Mouse (Mus musculus): ENCODE data around the gene Pde8a. TPM values are rescaled to one million over a fixed set of nuclear protein-coding genes. Genes with fewer than 3 reads are reported as not detected.
"Not testable (repeated sequence)": the region's sequence is repeated elsewhere in the genome, so short reads cannot be mapped to it uniquely, and the experiment has no call there.

Pde8a gene
- polyA plus RNA-seq, 1 experiment from 2014 or later: 4.1 TPM

DNA sequence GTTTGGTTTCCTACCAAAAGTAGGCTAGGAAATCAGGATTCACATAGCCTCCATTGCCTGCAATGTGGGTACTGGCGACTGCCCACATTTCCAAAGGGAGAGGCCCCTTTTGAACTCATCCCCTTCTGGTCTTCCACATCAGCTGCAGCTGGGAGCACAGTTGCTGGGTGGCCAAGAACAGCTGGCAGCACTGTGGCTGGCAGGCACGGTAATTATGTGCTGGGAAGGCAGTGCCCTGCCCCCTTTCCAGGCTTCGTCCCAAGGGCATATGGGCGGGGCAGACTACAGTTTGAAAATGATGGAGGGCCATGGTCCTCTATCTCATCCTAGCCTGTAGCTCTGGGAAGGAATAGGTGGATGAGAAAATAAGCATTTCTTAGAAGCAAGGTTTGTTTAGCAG is 14.9 kb upstream of the Pde8a start:
- ATAC-seq (replicated peaks; ENCODE audit: insufficient number of reproducible peaks, low FRiP score, low TSS enrichment, low read depth) (no peak), DNase-seq (ENCODE audit: low spot score) (peak; percentile 33)
- WGBS: 24% methylated on average over 4 of the region's 4 CpGs

GRCm38 (mm10) chr7:81199109-81199508 is 14.3 kb upstream of the Pde8a start:
- Histone ChIP-seq H3K4me3 (ENCODE audit: low read depth, low read length) (no peak overlapping the region), H3K27me3 (ENCODE audit: control insufficient read depth, insufficient read depth, low read length) (no peaks in the 10 kb centered on the region), H3K36me3 (replicated peaks; ENCODE audit: control insufficient read depth, insufficient read depth, low read depth, low read length) (no peaks in the 10 kb centered on the region), H3K27ac (replicated peaks; ENCODE audit: low read depth, low read length) (no peak overlapping the region), H3K4me2 (ENCODE audit: low read depth, low read length) (no peak overlapping the region), H3K9ac (replicated peaks; ENCODE audit: low read length) (no peak overlapping the region), H3K4me1 (ENCODE audit: control insufficient read depth, insufficient read depth, low read length) (peaks cover 2% of the 10 kb centered on the region; the same call in 1 of the 2 replicates), H3K9me3 (replicated peaks; ENCODE audit: control insufficient read depth, low read length) (no peaks in the 10 kb centered on the region)
- DNase-seq (ENCODE audit: low spot score): no peak
- ATAC-seq (replicated peaks; ENCODE audit: insufficient number of reproducible peaks, low FRiP score, low TSS enrichment, low read depth): no peak
- 61% methylated on average over 5 of the region's 5 CpGs for WGBS

More for the DNA sequence above, 14.9 kb upstream of the Pde8a start:
- Histone ChIP-seq H3K36me3 (replicated peaks; ENCODE audit: control insufficient read depth, insufficient read depth, low read depth, low read length) (no peaks in the 10 kb centered on the region), H3K4me3 (ENCODE audit: low read depth, low read length) (no peak overlapping the region), H3K27ac (replicated peaks; ENCODE audit: low read depth, low read length) (no peak overlapping the region), H3K4me2 (ENCODE audit: low read depth, low read length) (no peak overlapping the region), H3K9me3 (replicated peaks; ENCODE audit: control insufficient read depth, low read length) (no peaks in the 10 kb centered on the region), H3K9ac (replicated peaks; ENCODE audit: low read length) (no peak overlapping the region), H3K4me1 (ENCODE audit: control insufficient read depth, insufficient read depth, low read length) (peaks cover 2% of the 10 kb centered on the region; the same call in 1 of the 2 replicates), H3K27me3 (ENCODE audit: control insufficient read depth, insufficient read depth, low read length) (no peaks in the 10 kb centered on the region)

DNA sequence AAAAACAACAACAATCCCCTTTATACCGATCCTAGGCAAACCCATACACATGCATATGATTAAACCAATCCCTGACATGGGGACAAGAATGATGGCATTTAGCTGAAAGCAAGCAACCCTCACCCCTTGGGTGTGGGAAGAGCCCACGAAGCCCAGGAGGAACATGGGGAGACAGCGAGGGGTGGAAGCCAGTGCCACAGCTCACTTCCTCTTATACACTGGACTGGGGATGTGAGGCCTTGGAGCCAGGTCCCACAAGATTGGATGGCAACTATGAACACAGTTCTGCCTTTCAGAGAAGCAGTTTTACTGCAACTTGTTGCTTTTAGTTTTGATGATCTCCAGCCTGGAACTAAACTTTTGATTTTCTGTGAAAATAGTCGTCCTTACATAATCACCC is 13.6 kb upstream of the Pde8a start:
- ATAC-seq (replicated peaks; ENCODE audit: insufficient number of reproducible peaks, low FRiP score, low TSS enrichment, low read depth) (no peak), DNase-seq (ENCODE audit: low spot score) (no peak)
- H3K4me2 ChIP-seq (ENCODE audit: low read depth, low read length): no peak overlapping the region
- no peaks in the 10 kb centered on the region for H3K27me3 ChIP-seq (ENCODE audit: control insufficient read depth, insufficient read depth, low read length)
- H3K9me3 ChIP-seq (replicated peaks; ENCODE audit: control insufficient read depth, low read length): no peaks in the 10 kb centered on the region
- WGBS: 69% methylated on average over 4 of the region's 4 CpGs
- H3K4me1 ChIP-seq (ENCODE audit: control insufficient read depth, insufficient read depth, low read length): peaks cover 2% of the 10 kb centered on the region; the same call in 1 of the 2 replicates
- no peak overlapping the region for H3K4me3 ChIP-seq (ENCODE audit: low read depth, low read length)
- no peak overlapping the region for H3K9ac ChIP-seq (replicated peaks; ENCODE audit: low read length)
- no peak overlapping the region for H3K27ac ChIP-seq (replicated peaks; ENCODE audit: low read depth, low read length)
- H3K36me3 ChIP-seq (replicated peaks; ENCODE audit: control insufficient read depth, insufficient read depth, low read depth, low read length): no peaks in the 10 kb centered on the region

- H3K27ac ChIP-seq (replicated peaks; ENCODE audit: low read depth, low read length): no peak overlapping the region
- no peak overlapping the region for H3K4me3 ChIP-seq (ENCODE audit: low read depth, low read length)
- H3K27me3 ChIP-seq (ENCODE audit: control insufficient read depth, insufficient read depth, low read length): no peaks in the 10 kb centered on the region
- H3K4me1 ChIP-seq (ENCODE audit: control insufficient read depth, insufficient read depth, low read length): peaks cover 2% of the 10 kb centered on the region; the same call in 1 of the 2 replicates
- H3K4me2 ChIP-seq (ENCODE audit: low read depth, low read length): no peak overlapping the region
- DNase-seq (ENCODE audit: low spot score) (peak; percentile 34), ATAC-seq (replicated peaks; ENCODE audit: insufficient number of reproducible peaks, low FRiP score, low TSS enrichment, low read depth) (no peak)
- WGBS: 39% methylated on average over 5 of the region's 5 CpGs
- H3K9me3 ChIP-seq (replicated peaks; ENCODE audit: control insufficient read depth, low read length): no peaks in the 10 kb centered on the region
- no peak overlapping the region for H3K9ac ChIP-seq (replicated peaks; ENCODE audit: low read length)
- H3K36me3 ChIP-seq (replicated peaks; ENCODE audit: control insufficient read depth, insufficient read depth, low read depth, low read length): no peaks in the 10 kb centered on the region
Observed at GRCm38 (mm10) chr7:81202389-81202788, 11.0 kb upstream of the Pde8a start.

DNA sequence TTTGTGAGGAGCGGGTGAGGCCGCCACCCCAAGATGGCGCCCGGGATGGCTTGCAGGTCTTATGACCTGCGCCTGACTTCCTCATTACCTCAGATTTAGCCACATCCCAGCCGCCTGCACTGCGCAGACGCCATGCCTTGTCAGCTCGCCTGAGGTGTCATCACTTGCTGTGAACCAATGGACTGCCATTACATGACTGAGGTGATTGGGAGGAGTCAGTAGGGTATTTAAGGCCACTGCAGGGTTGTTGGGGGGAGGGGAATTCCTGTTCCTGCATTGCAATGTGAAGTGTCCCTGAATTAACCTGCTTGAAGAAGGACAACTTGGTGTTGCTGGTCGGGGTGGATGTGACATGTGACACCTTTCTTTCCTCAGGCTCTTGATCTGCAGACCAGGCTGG is 9.8 kb upstream of the Pde8a start:
- not testable (repeated sequence) for H3K4me2 ChIP-seq (ENCODE audit: low read depth, low read length); H3K27me3 ChIP-seq (ENCODE audit: control insufficient read depth, insufficient read depth, low read length); H3K9me3 ChIP-seq (replicated peaks; ENCODE audit: control insufficient read depth, low read length); H3K4me3 ChIP-seq (ENCODE audit: low read depth, low read length); H3K4me1 ChIP-seq (ENCODE audit: control insufficient read depth, insufficient read depth, low read length); H3K27ac ChIP-seq (replicated peaks; ENCODE audit: low read depth, low read length); ATAC-seq (replicated peaks; ENCODE audit: insufficient number of reproducible peaks, low FRiP score, low TSS enrichment, low read depth); H3K9ac ChIP-seq (replicated peaks; ENCODE audit: low read length); H3K36me3 ChIP-seq (replicated peaks; ENCODE audit: control insufficient read depth, insufficient read depth, low read depth, low read length); DNase-seq (ENCODE audit: low spot score)
- WGBS: 87% methylated on average over 10 of the region's 10 CpGs

- Histone ChIP-seq H3K4me2 (ENCODE audit: low read depth, low read length) (no peak overlapping the region), H3K4me1 (ENCODE audit: control insufficient read depth, insufficient read depth, low read length) (peaks cover 7% of the 10 kb centered on the region), H3K27me3 (ENCODE audit: control insufficient read depth, insufficient read depth, low read length) (peaks cover 23% of the 10 kb centered on the region), H3K36me3 (replicated peaks; ENCODE audit: control insufficient read depth, insufficient read depth, low read depth, low read length) (no peaks in the 10 kb centered on the region), H3K4me3 (ENCODE audit: low read depth, low read length) (no peak overlapping the region), H3K9ac (replicated peaks; ENCODE audit: low read length) (no peak overlapping the region), H3K9me3 (replicated peaks; ENCODE audit: control insufficient read depth, low read length) (no peaks in the 10 kb centered on the region), H3K27ac (replicated peaks; ENCODE audit: low read depth, low read length) (no peak overlapping the region)
- DNase-seq (ENCODE audit: low spot score) (peak; percentile 69), ATAC-seq (replicated peaks; ENCODE audit: insufficient number of reproducible peaks, low FRiP score, low TSS enrichment, low read depth) (no peak)
- 20% methylated on average over 6 of the region's 6 CpGs for WGBS
Observed at GRCm38 (mm10) chr7:81208944-81209343, 4.5 kb upstream of the Pde8a start.

DNA sequence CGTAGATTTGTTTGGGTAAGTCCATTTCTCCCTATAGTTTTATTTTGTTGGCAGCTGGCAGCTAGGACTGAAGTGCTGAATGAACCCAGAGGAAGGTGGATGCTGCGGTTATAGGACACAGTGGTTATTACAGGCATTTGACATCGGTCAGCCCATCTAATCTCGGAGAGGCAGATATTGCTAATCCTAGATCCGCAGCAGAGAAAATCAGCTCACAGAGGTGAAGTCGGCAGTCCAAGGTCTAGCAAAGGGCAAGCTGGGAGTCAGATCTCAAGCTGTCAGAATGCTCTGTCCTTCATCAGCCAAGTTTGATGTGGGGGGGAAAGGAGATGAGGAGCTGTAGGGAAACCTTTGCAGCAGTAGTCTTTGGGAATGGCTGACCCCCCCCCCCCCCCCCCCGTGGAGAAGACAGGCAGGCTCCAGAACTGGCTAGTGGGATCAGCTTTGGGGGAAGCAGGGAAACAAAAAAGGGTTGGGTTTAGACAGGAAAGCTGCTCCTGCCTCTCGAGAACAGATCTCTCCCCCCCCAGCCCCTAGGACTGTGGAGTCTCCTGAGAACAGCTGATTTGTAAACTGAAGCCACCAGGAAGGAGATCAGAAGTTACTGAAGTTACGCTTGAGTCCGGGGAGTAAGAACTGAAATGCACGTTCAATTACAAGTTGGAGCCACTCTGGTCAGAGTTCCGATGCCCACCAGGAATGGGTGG is 3.3 kb upstream of the Pde8a start:
- Histone ChIP-seq H3K4me3 (ENCODE audit: low read depth, low read length) (no peak overlapping the region), H3K27ac (replicated peaks; ENCODE audit: low read depth, low read length) (no peak overlapping the region), H3K4me1 (ENCODE audit: control insufficient read depth, insufficient read depth, low read length) (peaks cover 9% of the 10 kb centered on the region), H3K9ac (replicated peaks; ENCODE audit: low read length) (no peak overlapping the region), H3K4me2 (ENCODE audit: low read depth, low read length) (no peak overlapping the region), H3K9me3 (replicated peaks; ENCODE audit: control insufficient read depth, low read length) (no peaks in the 10 kb centered on the region), H3K36me3 (replicated peaks; ENCODE audit: control insufficient read depth, insufficient read depth, low read depth, low read length) (no peaks in the 10 kb centered on the region), H3K27me3 (ENCODE audit: control insufficient read depth, insufficient read depth, low read length) (peaks cover 29% of the 10 kb centered on the region)
- whole genome bisulfite sequencing: 48% methylated on average over 11 of the region's 12 CpGs
- DNase-seq (ENCODE audit: low spot score) (peak; percentile 21), ATAC-seq (replicated peaks; ENCODE audit: insufficient number of reproducible peaks, low FRiP score, low TSS enrichment, low read depth) (no peak)

DNA sequence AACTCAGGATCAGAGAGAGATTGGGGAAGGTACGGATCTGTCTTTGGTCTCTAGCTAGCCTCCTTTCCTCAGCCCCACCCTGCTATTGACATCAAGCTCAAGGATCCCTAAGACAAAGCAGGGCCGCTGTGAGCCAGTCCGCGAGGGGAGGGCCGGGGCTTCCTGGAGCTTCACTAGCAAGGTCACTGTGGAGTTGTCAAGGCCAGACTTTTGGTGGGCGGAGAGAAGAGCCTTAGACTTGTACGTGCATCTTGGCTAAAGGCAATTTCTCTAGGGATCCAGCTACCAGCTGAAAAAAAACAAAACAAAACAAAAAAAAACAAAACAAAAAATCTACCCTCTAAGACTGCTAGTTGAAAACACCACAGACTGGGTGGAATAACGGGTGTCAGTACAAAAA is 1.6 kb upstream of the Pde8a start:
- Histone ChIP-seq H3K36me3 (replicated peaks; ENCODE audit: control insufficient read depth, insufficient read depth, low read depth, low read length) (no peaks in the 10 kb centered on the region), H3K9ac (replicated peaks; ENCODE audit: low read length) (no peak overlapping the region; the same call in 1 of the 2 replicates), H3K4me2 (ENCODE audit: low read depth, low read length) (no peak overlapping the region), H3K4me1 (ENCODE audit: control insufficient read depth, insufficient read depth, low read length) (peaks cover 9% of the 10 kb centered on the region), H3K9me3 (replicated peaks; ENCODE audit: control insufficient read depth, low read length) (no peaks in the 10 kb centered on the region), H3K27me3 (ENCODE audit: control insufficient read depth, insufficient read depth, low read length) (peaks cover 32% of the 10 kb centered on the region), H3K27ac (replicated peaks; ENCODE audit: low read depth, low read length) (no peak overlapping the region), H3K4me3 (ENCODE audit: low read depth, low read length) (peak overlapping the region; percentile 39; the same call in 1 of the 2 replicates)
- ATAC-seq (replicated peaks; ENCODE audit: insufficient number of reproducible peaks, low FRiP score, low TSS enrichment, low read depth): no peak
- 3% methylated on average over 8 of the region's 8 CpGs for WGBS
- DNase-seq (ENCODE audit: low spot score): peak; percentile 29

All from embryonic facial prominence, embryonic 11.5 days (tissue).